Mouse (Mus musculus) kidney, postnatal 0 days (tissue): Measurements from ENCODE around the gene Ehd1. TPM values are rescaled to one million over a fixed set of nuclear protein-coding genes. Genes with fewer than 3 reads are reported as not detected.

Experiments used
- ATAC-seq: fragments of 200-750 bp; cut with Nextera tagmentation; replicated peaks from 2 replicates; pipeline ENCODE4 v1.8.0; 2017; ENCODE audit warnings: low read depth, moderate number of reproducible peaks, moderate TSS enrichment, moderate library complexity; ENCODE audit not compliant: low FRiP score
- DNase-seq: peaks from one replicate; pipeline ENCODE4 v3.0.0-alpha.2; 2016; ENCODE audit warnings: low spot score
- H3K27ac ChIP-seq: fragments of 300-500 bp; sonication (generic); 2 replicates; pipeline ENCODE4 v1.5.1; 2014; ENCODE audit warnings: mild to moderate bottlenecking
- H3K27me3 ChIP-seq: fragments of 300-500 bp; sonication (generic); 2 replicates; pipeline ENCODE4 v1.6.1; 2014; ENCODE audit warnings: low read length, mixed read lengths; ENCODE audit not compliant: insufficient read depth
- H3K36me3 ChIP-seq: fragments of 300-500 bp; sonication (generic); 2 replicates; pipeline ENCODE4 v1.6.1; 2014; ENCODE audit warnings: low read length, mixed read lengths; ENCODE audit not compliant: insufficient read depth
- H3K4me1 ChIP-seq: fragments of 300-500 bp; sonication (generic); replicated peaks from 2 replicates; pipeline ENCODE4 v1.6.1; 2014; ENCODE audit warnings: antibody characterized with exemption, low read length, mixed read lengths; ENCODE audit not compliant: insufficient read depth
- H3K4me2 ChIP-seq: fragments of 300-500 bp; sonication (generic); 2 replicates; pipeline ENCODE4 v1.6.1; 2014; ENCODE audit warnings: mild to moderate bottlenecking, low read length, moderate library complexity, mixed read lengths
- H3K4me3 ChIP-seq: fragments of 300-500 bp; sonication (generic); replicated peaks from 2 replicates; pipeline ENCODE4 v1.5.1; 2014; ENCODE audit warnings: low read depth, low read length
- H3K9ac ChIP-seq: fragments of 300-500 bp; sonication (generic); 2 replicates; pipeline ENCODE4 v1.6.1; 2014; ENCODE audit warnings: low read depth, low read length
- H3K9me3 ChIP-seq: fragments of 300-500 bp; sonication (generic); replicated peaks from 2 replicates; pipeline ENCODE4 v1.6.1; 2016; ENCODE audit warnings: low read length, inconsistent platforms, mixed read lengths
- CTCF ChIP-seq: IDR thresholded peaks from 2 replicates; pipeline ENCODE4 v1.5.1; 2016; ENCODE audit warnings: antibody characterized with exemption, low read depth, mild to moderate bottlenecking, moderate library complexity
- WGBS: fragments of 180-500 bp; shearing (Covaris S2); extraction: QIAGEN DNeasy Blood & Tissue Kit; methylation state at CpG from one replicate; pipeline ENCODE4 v1.1.7; 2014; 5-methylcytosine and 5-hydroxymethylcytosine counted together
- polyA plus RNA-seq: library from polyadenylated mRNA; unstranded; fragments of >200 nt; fragmentation: Nextera tagmentation; extraction: Ambion mirVana; gene quantifications from 2 replicates; pipeline ENCODE4 v1.2.1, GENCODE M21; 2015

Gene Ehd1
- 64.2 and 73.4 TPM in 2 replicates for polyA plus RNA-seq

DNA sequence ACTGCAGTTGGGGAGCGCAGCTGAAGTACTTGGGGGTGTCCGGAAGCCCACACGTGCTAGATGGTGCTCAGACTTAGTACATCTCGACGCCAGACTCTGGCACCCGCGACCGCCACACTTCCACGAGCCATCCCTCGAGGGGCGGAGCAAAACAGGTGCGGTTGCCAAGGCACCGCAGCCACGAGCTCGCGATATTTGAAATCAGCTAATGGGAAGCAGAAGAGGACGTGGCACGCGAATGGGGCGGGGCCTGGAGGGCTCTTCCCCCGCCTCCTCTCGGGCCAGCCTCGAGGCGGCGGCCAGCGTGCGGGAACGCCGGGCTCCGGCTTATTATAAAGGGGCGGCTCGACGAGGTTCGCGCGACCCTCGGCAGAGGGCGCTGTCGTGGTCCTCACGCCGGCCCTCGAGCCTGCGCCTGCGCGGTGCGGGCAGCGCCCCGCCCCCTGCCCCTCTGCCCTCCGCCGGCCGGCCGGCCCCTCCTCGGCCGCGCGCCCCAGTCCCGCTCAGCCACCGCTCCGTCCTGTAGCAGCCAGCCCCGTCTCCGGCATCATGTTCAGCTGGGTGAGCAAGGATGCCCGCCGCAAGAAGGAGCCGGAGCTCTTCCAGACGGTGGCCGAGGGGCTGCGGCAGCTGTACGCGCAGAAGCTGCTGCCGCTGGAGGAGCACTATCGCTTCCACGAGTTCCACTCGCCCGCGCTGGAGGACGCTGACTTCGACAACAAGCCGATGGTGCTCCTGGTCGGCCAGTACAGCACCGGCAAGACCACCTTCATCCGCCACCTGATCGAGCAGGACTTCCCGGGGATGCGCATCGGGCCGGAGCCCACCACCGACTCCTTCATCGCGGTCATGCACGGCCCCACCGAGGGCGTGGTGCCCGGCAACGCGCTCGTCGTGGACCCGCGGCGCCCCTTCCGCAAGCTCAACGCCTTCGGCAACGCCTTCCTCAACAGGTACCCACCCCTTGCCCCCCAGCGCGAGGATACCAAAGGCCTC lies at the start of gene Ehd1:
Ehd1 (plus strand) TSS at position 300 of the 996 bp plus-strand sequence.
- Histone ChIP-seq H3K4me2 (peak within 1 kb of the TSS; percentile 94), H3K9ac (peak within 1 kb of the TSS; percentile 84), H3K27ac (peak within 1 kb of the TSS; percentile 85), H3K4me1 (peaks cover 33% of the 10 kb centered on the region), H3K27me3 (no peaks in the 10 kb centered on the region), H3K4me3 (peak within 1 kb of the TSS; percentile 89), H3K9me3 (no peaks in the 10 kb centered on the region), H3K36me3 (peaks cover 10% of the 10 kb centered on the region)
- DNase-seq, result peak; percentile 99
- peak; percentile 76 for TF ChIP-seq CTCF
- ATAC-seq, result peak; percentile 93
- under 1% methylated on average over 101 of the region's 106 CpGs for WGBS

DNA sequence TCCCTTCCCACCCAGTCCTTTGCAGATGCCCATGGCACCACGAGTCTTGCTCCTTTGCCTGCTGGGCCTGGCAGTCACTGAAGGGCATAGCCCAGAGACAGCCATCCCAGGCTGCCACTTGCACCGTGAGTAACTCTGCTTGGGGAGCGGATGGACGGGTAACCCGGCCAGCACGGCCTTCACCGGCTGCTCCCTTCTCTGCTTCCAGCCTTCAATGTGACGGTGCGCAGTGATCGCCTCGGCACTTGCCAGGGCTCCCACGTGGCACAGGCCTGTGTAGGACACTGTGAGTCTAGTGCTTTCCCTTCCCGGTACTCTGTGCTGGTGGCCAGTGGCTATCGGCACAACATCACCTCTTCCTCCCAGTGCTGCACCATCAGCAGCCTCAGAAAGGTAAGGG lies 49.8 kb upstream of the Ehd1 start:
- Histone ChIP-seq H3K9me3 (no peaks in the 10 kb centered on the region), H3K27me3 (no peaks in the 10 kb centered on the region), H3K9ac (no peak overlapping the region), H3K4me2 (no peak overlapping the region), H3K27ac (no peak overlapping the region), H3K36me3 (peaks cover 26% of the 10 kb centered on the region; the same call in 1 of the 2 replicates), H3K4me1 (no peaks in the 10 kb centered on the region), H3K4me3 (no peak overlapping the region)
- WGBS, result 85% methylated on average over 14 of the region's 14 CpGs
- no peak for DNase-seq
- peak; percentile 29; the same call in 1 of the 2 replicates for ATAC-seq
- TF ChIP-seq CTCF, result no peak

- no peaks in the 10 kb centered on the region for H3K4me1 ChIP-seq
- H3K9me3 ChIP-seq, result no peaks in the 10 kb centered on the region
- WGBS, result 83% methylated on average over 4 of the region's 4 CpGs
- DNase-seq, result no peak
- H3K4me2 ChIP-seq, result no peak overlapping the region
- no peak for TF ChIP-seq CTCF
- no peak overlapping the region for H3K9ac ChIP-seq
- no peak overlapping the region for H3K27ac ChIP-seq
- H3K27me3 ChIP-seq, result no peaks in the 10 kb centered on the region
- peaks cover 30% of the 10 kb centered on the region; the same call in 1 of the 2 replicates for H3K36me3 ChIP-seq
- no peak overlapping the region for H3K4me3 ChIP-seq
- no peak for ATAC-seq
Measured at GRCm38 (mm10) chr19:6227864-6228263, 48.7 kb upstream of the Ehd1 start.

- no peak overlapping the region for H3K4me3 ChIP-seq
- TF ChIP-seq CTCF, result no peak
- no peak for DNase-seq
- no peaks in the 10 kb centered on the region for H3K27me3 ChIP-seq
- no peak overlapping the region for H3K27ac ChIP-seq
- WGBS, result 96% methylated on average over 4 of the region's 4 CpGs
- peaks cover 30% of the 10 kb centered on the region; the same call in 1 of the 2 replicates for H3K36me3 ChIP-seq
- no peak overlapping the region for H3K9ac ChIP-seq
- H3K4me1 ChIP-seq, result peaks cover 12% of the 10 kb centered on the region
- H3K9me3 ChIP-seq, result no peaks in the 10 kb centered on the region
- H3K4me2 ChIP-seq, result no peak overlapping the region
- no peak for ATAC-seq
Measured at GRCm38 (mm10) chr19:6230411-6230810, 46.1 kb upstream of the Ehd1 start.

- H3K27me3 ChIP-seq, result no peaks in the 10 kb centered on the region
- no peak overlapping the region for H3K4me3 ChIP-seq
- no peak overlapping the region for H3K9ac ChIP-seq
- H3K36me3 ChIP-seq, result peaks cover 30% of the 10 kb centered on the region; the same call in 1 of the 2 replicates
- 73% methylated on average over 2 of the region's 2 CpGs for WGBS
- no peak overlapping the region for H3K27ac ChIP-seq
- no peak for DNase-seq
- H3K9me3 ChIP-seq, result no peaks in the 10 kb centered on the region
- peaks cover 12% of the 10 kb centered on the region for H3K4me1 ChIP-seq
- no peak overlapping the region for H3K4me2 ChIP-seq
- ATAC-seq, result no peak
- TF ChIP-seq CTCF, result no peak
Measured at GRCm38 (mm10) chr19:6231036-6231435, 45.5 kb upstream of the Ehd1 start.

DNA sequence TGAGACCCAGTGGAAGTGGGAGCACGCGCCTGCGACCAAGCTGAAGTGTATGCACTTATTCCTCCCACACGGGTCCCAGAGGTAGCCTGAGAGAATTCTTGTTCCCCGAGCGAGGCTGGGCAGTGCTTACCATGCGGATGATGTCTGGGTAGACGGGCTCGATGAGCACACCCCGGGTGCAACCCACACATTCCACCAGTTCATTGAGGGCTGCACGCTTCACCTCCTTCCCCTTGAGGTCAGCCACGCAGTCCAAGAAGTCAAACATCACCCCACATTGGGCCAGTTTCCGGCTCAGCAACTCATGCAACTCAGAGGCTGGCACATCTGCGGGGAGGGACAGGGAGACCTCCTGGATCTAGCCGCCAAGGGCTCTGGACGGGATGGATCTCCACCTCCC lies 42.9 kb upstream of the Ehd1 start:
- Histone ChIP-seq H3K27ac (peak overlapping the region; percentile 14; the same call in 1 of the 2 replicates), H3K27me3 (no peaks in the 10 kb centered on the region), H3K4me2 (no peak overlapping the region), H3K9me3 (no peaks in the 10 kb centered on the region), H3K4me3 (no peak overlapping the region), H3K9ac (no peak overlapping the region), H3K4me1 (peaks cover 15% of the 10 kb centered on the region), H3K36me3 (peaks cover 23% of the 10 kb centered on the region; the same call in 1 of the 2 replicates)
- 40% methylated on average over 16 of the region's 16 CpGs for WGBS
- TF ChIP-seq CTCF, result no peak
- DNase-seq (peak; percentile 54), ATAC-seq (no peak)
